Mouse (Mus musculus) embryonic facial prominence, embryonic 12.5 days (tissue): Measurements from ENCODE around the gene Ppp1r9b. TPM values are rescaled to one million over a fixed set of nuclear protein-coding genes. Genes with fewer than 3 reads are reported as not detected.
"Not testable (repeated sequence)": the region's sequence is repeated elsewhere in the genome, so short reads cannot be mapped to it uniquely, and the experiment has no call there.

ENCODE experiments used
- ATAC-seq: fragments of 200-750 bp; cut with Nextera tagmentation; 2 replicates; pipeline ENCODE4 v1.8.0; 2017; ENCODE audit not compliant: insufficient number of reproducible peaks, insufficient read depth, low FRiP score, low TSS enrichment
- H3K27ac ChIP-seq: fragments of 300-500 bp; sonication (generic); 2 replicates; pipeline ENCODE4 v1.5.1; 2016; ENCODE audit warnings: mild to moderate bottlenecking
- H3K27me3 ChIP-seq: fragments of 300-500 bp; sonication (generic); 2 replicates; pipeline ENCODE4 v1.6.1; 2016; ENCODE audit warnings: mild to moderate bottlenecking, moderate library complexity
- H3K36me3 ChIP-seq: fragments of 300-500 bp; sonication (generic); 2 replicates; pipeline ENCODE4 v1.6.1; 2016; ENCODE audit warnings: mild to moderate bottlenecking
- H3K4me1 ChIP-seq: fragments of 300-500 bp; sonication (generic); 2 replicates; pipeline ENCODE4 v1.6.1; 2016
- H3K4me2 ChIP-seq: fragments of 300-500 bp; sonication (generic); replicated peaks from 2 replicates; pipeline ENCODE4 v1.6.1; 2016; ENCODE audit warnings: mild to moderate bottlenecking, moderate library complexity
- H3K4me3 ChIP-seq: fragments of 300-500 bp; sonication (generic); 2 replicates; pipeline ENCODE4 v1.5.1; 2016; ENCODE audit warnings: mild to moderate bottlenecking
- H3K9ac ChIP-seq: fragments of 300-500 bp; sonication (generic); 2 replicates; pipeline ENCODE4 v1.6.1; 2016; ENCODE audit warnings: mild to moderate bottlenecking, moderate library complexity
- H3K9me3 ChIP-seq: fragments of 300-500 bp; sonication (generic); 2 replicates; pipeline ENCODE4 v1.6.1; 2016; ENCODE audit warnings: mild to moderate bottlenecking, moderate library complexity
- WGBS: fragments of 180-500 bp; shearing (Covaris S2); methylation state at CpG from one replicate; pipeline ENCODE4 v1.1.7; 2016; 5-methylcytosine and 5-hydroxymethylcytosine counted together
- polyA plus RNA-seq: library from polyadenylated mRNA; unstranded; fragments of >200 nt; fragmentation: Nextera tagmentation; extraction: Ambion mirVana; gene quantifications from 2 replicates; pipeline ENCODE4 v1.2.1, GENCODE M21; 2016

The Ppp1r9b gene
- polyA plus RNA-seq, 1 experiment from 2014 or later: 14.4 TPM

DNA sequence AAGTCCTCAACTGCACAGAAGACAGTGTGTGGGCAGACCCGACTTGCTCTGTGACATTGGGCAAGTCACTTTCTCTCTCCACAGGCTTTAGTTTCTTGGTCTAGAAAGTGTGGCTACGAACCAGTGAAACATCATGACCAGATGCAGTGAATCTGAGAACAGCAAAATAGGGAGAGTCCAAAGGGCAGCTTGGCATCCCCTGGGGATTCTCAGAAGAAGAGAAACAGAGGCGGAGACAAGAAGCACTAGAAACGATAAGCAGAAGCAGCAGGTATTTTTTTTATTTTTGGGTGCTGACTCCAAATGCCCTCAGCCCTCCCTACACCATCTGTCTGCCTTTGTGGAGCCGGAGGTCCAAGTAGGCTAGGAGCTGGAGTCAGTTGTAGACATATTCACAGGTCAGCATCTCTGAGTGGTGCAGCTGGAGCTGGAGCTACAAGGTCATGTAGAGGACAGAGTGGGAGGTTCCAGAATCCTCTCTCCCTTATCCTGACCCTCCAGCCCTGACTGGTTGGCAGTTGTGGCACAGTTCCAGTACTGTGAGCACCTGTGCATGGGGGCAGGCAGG is 28.2 kb upstream of the Ppp1r9b start:
- 77% methylated on average over 5 of the region's 5 CpGs for WGBS
- H3K4me2 ChIP-seq: no peak overlapping the region
- no peaks in the 10 kb centered on the region for H3K27me3 ChIP-seq
- H3K27ac ChIP-seq: no peak overlapping the region
- no peak for ATAC-seq
- no peaks in the 10 kb centered on the region for H3K9me3 ChIP-seq
- 0 out of 2 replicates have a peak, but pooled peaks cover 12% of the 10 kb centered on the region for H3K4me1 ChIP-seq
- no peaks in the 10 kb centered on the region for H3K36me3 ChIP-seq
- no peak overlapping the region for H3K9ac ChIP-seq
- no peak overlapping the region for H3K4me3 ChIP-seq

- Histone ChIP-seq H3K36me3 (no peaks in the 10 kb centered on the region), H3K27ac (no peak within 1 kb of the TSS), H3K9me3 (no peaks in the 10 kb centered on the region), H3K4me2 (no peak within 1 kb of the TSS), H3K9ac (no peak within 1 kb of the TSS), H3K27me3 (no peaks in the 10 kb centered on the region), H3K4me1 (0 out of 2 replicates have a peak, but pooled peaks cover 6% of the 10 kb centered on the region), H3K4me3 (no peak within 1 kb of the TSS)
- 45% methylated on average over 4 of the region's 4 CpGs for WGBS
- ATAC-seq: no peak
Measured at GRCm38 (mm10) chr11:94967419-94967818, 23.4 kb upstream of the Ppp1r9b start, which contains the start of gene Hils1. Gene Hils1 (plus strand): TSS chr11:94967593.

DNA sequence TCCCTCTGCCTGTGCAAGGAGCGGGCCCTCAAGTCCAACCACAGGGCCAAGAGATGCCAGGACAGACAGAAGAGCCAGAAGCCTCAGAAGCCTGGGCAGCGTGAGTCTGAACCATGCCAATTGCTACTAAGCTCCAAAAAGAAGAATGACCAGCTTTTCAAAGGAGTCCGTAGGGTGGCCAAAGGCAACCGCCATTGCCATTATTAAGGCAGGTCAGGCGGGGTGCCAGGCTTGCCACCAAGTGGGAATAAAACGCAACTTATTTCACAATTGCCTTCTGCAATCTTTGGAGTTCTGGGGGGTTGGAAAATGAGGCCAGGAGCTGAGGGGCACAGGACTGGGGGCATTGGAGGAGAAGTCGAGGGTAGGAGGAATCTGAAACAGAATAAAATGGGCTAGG is 22.6 kb upstream of the Ppp1r9b start:
- ATAC-seq: no peak
- no peak overlapping the region for H3K9ac ChIP-seq
- no peak overlapping the region for H3K4me2 ChIP-seq
- 78% methylated on average over 7 of the region's 7 CpGs for WGBS
- no peaks in the 10 kb centered on the region for H3K36me3 ChIP-seq
- H3K27me3 ChIP-seq: no peaks in the 10 kb centered on the region
- H3K9me3 ChIP-seq: no peaks in the 10 kb centered on the region
- H3K4me3 ChIP-seq: no peak overlapping the region
- no peak overlapping the region for H3K27ac ChIP-seq
- no peaks in the 10 kb centered on the region for H3K4me1 ChIP-seq

- H3K27ac ChIP-seq, ATAC-seq: not testable (repeated sequence)
Measured at GRCm38 (mm10) chr11:94969709-94970108, 21.1 kb upstream of the Ppp1r9b start.

GRCm38 (mm10) chr11:94970210-94970943 is 20.5 kb upstream of the Ppp1r9b start:
- no peak overlapping the region for H3K4me2 ChIP-seq
- WGBS: 62% methylated on average over 15 of the region's 15 CpGs

More at GRCm38 (mm10) chr11:94969709-94970108, 21.1 kb upstream of the Ppp1r9b start:
- not testable (repeated sequence) for H3K27me3 ChIP-seq, H3K4me1 ChIP-seq, H3K9me3 ChIP-seq, H3K9ac ChIP-seq, H3K4me3 ChIP-seq, H3K4me2 ChIP-seq, H3K36me3 ChIP-seq
- WGBS: 96% methylated on average over 4 of the region's 4 CpGs

DNA sequence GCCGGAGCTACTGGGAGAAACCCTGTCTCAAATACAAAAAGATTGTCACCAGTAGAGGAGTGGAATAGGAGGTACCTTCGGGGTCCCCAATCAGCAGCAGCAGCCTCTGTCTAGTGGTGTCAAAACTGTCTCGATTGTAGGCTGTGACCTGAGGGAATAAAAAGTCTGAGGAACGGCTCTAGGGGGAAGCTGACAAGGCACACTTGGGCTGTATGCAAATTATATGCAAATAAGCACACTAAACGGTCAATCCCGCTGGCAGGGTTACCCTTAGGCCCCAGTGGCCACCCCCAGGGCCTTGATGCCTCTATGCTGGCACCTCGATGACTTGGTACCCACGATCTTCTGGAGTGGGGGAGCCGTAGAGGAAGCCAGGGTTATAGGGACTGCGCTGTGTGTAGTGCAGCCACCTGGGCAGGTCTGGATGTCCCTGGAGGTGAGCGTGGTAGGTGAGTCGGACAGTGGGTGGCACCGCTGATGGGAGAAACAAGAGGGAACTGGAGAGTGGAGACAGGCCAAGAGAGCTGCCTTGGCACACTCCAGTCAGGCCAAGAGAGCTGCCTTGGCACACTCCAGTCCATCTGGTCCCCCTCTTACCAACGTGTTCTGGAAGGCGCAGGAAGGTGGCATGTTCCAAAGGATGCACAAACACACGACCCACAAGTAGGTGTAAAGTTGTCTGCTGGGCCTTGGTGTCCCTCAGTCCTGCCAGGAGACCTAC is 18.8 kb upstream of the Ppp1r9b start:
- H3K4me1 ChIP-seq: no peaks in the 10 kb centered on the region
- ATAC-seq: no peak
- H3K36me3 ChIP-seq: no peaks in the 10 kb centered on the region
- H3K4me3 ChIP-seq: no peak overlapping the region
- H3K27ac ChIP-seq: no peak overlapping the region
- no peaks in the 10 kb centered on the region for H3K27me3 ChIP-seq
- H3K9ac ChIP-seq: no peak overlapping the region
- H3K4me2 ChIP-seq: no peak overlapping the region
- 63% methylated on average over 16 of the region's 16 CpGs for WGBS
- no peaks in the 10 kb centered on the region for H3K9me3 ChIP-seq

More at GRCm38 (mm10) chr11:94970210-94970943, 20.5 kb upstream of the Ppp1r9b start:
- ATAC-seq: no peak
- Histone ChIP-seq H3K4me1 (no peaks in the 10 kb centered on the region), H3K9me3 (no peaks in the 10 kb centered on the region), H3K4me3 (no peak overlapping the region), H3K36me3 (no peaks in the 10 kb centered on the region), H3K9ac (no peak overlapping the region), H3K27me3 (no peaks in the 10 kb centered on the region), H3K27ac (no peak overlapping the region)

DNA sequence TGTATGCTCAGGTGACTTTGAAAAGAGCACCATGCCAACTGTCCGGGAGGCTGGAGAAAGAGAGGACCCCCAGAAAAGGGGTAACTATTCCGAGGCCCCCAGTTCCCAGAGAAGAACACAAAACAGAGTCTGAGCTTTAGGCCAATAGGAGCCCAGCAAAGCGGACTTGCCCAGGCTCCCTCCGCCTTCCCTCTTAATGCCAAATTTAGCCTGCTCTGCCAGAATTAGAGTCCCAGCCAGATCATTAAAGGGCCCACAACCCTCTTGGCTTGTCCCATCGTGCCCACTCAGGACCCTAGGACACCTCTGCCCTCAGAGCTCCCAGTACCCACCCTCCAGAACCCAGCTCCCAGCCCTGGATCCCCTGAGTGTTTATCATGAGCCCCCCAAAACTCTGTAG is 17.9 kb upstream of the Ppp1r9b start:
- Histone ChIP-seq H3K27ac (no peak overlapping the region), H3K27me3 (no peaks in the 10 kb centered on the region), H3K4me3 (no peak overlapping the region), H3K9me3 (no peaks in the 10 kb centered on the region), H3K4me1 (no peaks in the 10 kb centered on the region), H3K9ac (no peak overlapping the region), H3K4me2 (no peak overlapping the region), H3K36me3 (no peaks in the 10 kb centered on the region)
- WGBS: 53% methylated on average over 5 of the region's 5 CpGs
- no peak for ATAC-seq

GRCm38 (mm10) chr11:94973313-94973712 is 17.5 kb upstream of the Ppp1r9b start:
- no peaks in the 10 kb centered on the region for H3K27me3 ChIP-seq
- no peak overlapping the region for H3K27ac ChIP-seq
- no peaks in the 10 kb centered on the region for H3K36me3 ChIP-seq
- WGBS: 39% methylated on average over 4 of the region's 4 CpGs
- H3K4me2 ChIP-seq: no peak overlapping the region
- H3K4me3 ChIP-seq: no peak overlapping the region
- ATAC-seq: no peak
- H3K4me1 ChIP-seq: peaks cover under 1% of the 10 kb centered on the region; the same call in 1 of the 2 replicates
- no peaks in the 10 kb centered on the region for H3K9me3 ChIP-seq
- H3K9ac ChIP-seq: no peak overlapping the region

- Histone ChIP-seq H3K27me3 (no peaks in the 10 kb centered on the region), H3K4me1 (peaks cover 4% of the 10 kb centered on the region; the same call in 1 of the 2 replicates), H3K4me2 (no peak overlapping the region), H3K27ac (no peak overlapping the region), H3K9me3 (no peaks in the 10 kb centered on the region), H3K4me3 (no peak overlapping the region), H3K9ac (no peak overlapping the region), H3K36me3 (no peaks in the 10 kb centered on the region)
- ATAC-seq: no peak
- WGBS: 77% methylated on average over 2 of the region's 2 CpGs
Measured at GRCm38 (mm10) chr11:94974951-94975350, 15.9 kb upstream of the Ppp1r9b start.

- 74% methylated on average over 5 of the region's 5 CpGs for WGBS
- Histone ChIP-seq H3K36me3 (no peaks in the 10 kb centered on the region), H3K27me3 (no peaks in the 10 kb centered on the region), H3K9ac (no peak within 1 kb of the TSS), H3K9me3 (no peaks in the 10 kb centered on the region), H3K4me1 (peaks cover 4% of the 10 kb centered on the region; the same call in 1 of the 2 replicates), H3K4me3 (no peak within 1 kb of the TSS), H3K4me2 (no peak within 1 kb of the TSS), H3K27ac (no peak within 1 kb of the TSS)
- no peak for ATAC-seq
Measured at GRCm38 (mm10) chr11:94976199-94976598, 14.6 kb upstream of the Ppp1r9b start, which contains the start of gene Sgca. Gene Sgca (minus strand): TSS chr11:94976327.

GRCm38 (mm10) chr11:94978178-94978915 is 12.5 kb upstream of the Ppp1r9b start:
- WGBS: 45% methylated on average over 9 of the region's 9 CpGs
- no peak for ATAC-seq
- Histone ChIP-seq H3K9ac (peak overlapping the region; percentile 45), H3K4me1 (peaks cover 4% of the 10 kb centered on the region; the same call in 1 of the 2 replicates), H3K4me3 (peak overlapping the region; percentile 28), H3K36me3 (no peaks in the 10 kb centered on the region), H3K27ac (peak overlapping the region; percentile 54; the same call in 1 of the 2 replicates), H3K27me3 (no peaks in the 10 kb centered on the region), H3K4me2 (peak overlapping the region; percentile 48), H3K9me3 (no peaks in the 10 kb centered on the region)
